Mouse (Mus musculus): ENCODE results near the gene Pnpla1. TPM values are rescaled to one million over a fixed set of nuclear protein-coding genes. Genes with fewer than 3 reads are reported as not detected.

Pnpla1 gene
- total RNA-seq, 1 experiment from 2014 or later = not detected

Other genes starting within 250 kb of the Pnpla1 start
- 126 and 167 TPM in 2 replicates for gene Srpk1, start 235.7 kb upstream of the Pnpla1 start, total RNA-seq (2017)
- 1.1 TPM in 1 of 2 replicates, not detected in the other for gene Slc26a8, start 168.2 kb upstream of the Pnpla1 start, total RNA-seq (2017)
- gene Mapk14, start 167.1 kb upstream of the Pnpla1 start, total RNA-seq (2017) = 81.4 and 94.2 TPM in 2 replicates
- 3.4 TPM in 1 of 2 replicates, not detected in the other for gene AC170998.1, start 132.3 kb upstream of the Pnpla1 start, total RNA-seq (2017)
- gene Mapk13, start 89.1 kb upstream of the Pnpla1 start, total RNA-seq (2017) = 0.73 TPM in 1 of 2 replicates, not detected in the other
- 8.6 and 9.7 TPM in 2 replicates for gene Brpf3, start 57.3 kb upstream of the Pnpla1 start, total RNA-seq (2017)
- gene 4930539E08Rik, start 56.9 kb downstream of the Pnpla1 start, total RNA-seq (2017) = 1.0 and 1.6 TPM in 2 replicates
- gene Pxt1, start 85.4 kb downstream of the Pnpla1 start, total RNA-seq (2017) = not detected in 2 replicates
- gene Kctd20, start 93.5 kb downstream of the Pnpla1 start, total RNA-seq (2017) = 73.9 and 83.7 TPM in 2 replicates
- 94.7 and 123 TPM in 2 replicates for gene Stk38, start 149.6 kb downstream of the Pnpla1 start, total RNA-seq (2017)
- 954 and 1,077 TPM in 2 replicates for gene Srsf3, start 174.2 kb downstream of the Pnpla1 start, total RNA-seq (2017)
- 3.7 and 7.9 TPM in 2 replicates for gene Cdkn1a, start 232.6 kb downstream of the Pnpla1 start, total RNA-seq (2017)